Mouse (Mus musculus): ENCODE measurements around the gene C130074G19Rik. TPM values are rescaled to one million over a fixed set of nuclear protein-coding genes. Genes with fewer than 3 reads are reported as not detected.

C130074G19Rik gene
- polyA plus RNA-seq, 1 experiment: 7.4 TPM

- Histone ChIP-seq H3K4me3 (replicated peaks; ENCODE audit: insufficient read depth, low read depth, low read length) (no peak overlapping the region), H3K27me3 (ENCODE audit: control insufficient read depth, insufficient read depth, low read length) (no peaks in the 10 kb centered on the region), H3K27ac (ENCODE audit: insufficient read depth, low read length) (no peak overlapping the region), H3K4me1 (ENCODE audit: control insufficient read depth, insufficient read depth, low read length) (no peaks in the 10 kb centered on the region)
- no peak for DNase-seq
- 88% methylated on average over 18 of the region's 18 CpGs for WGBS
- TF ChIP-seq POLR2A (IDR thresholded peaks at IDR 0.05; ENCODE audit: borderline replicate concordance, insufficient read depth, low read length): no peak
- TF ChIP-seq CTCF (IDR thresholded peaks at IDR 0.05; ENCODE audit: borderline replicate concordance, insufficient read depth, low read depth, low read length): no peak
Measured at GRCm38 (mm10) chr1:184912336-184912735, 29.3 kb upstream of the C130074G19Rik start.

DNA sequence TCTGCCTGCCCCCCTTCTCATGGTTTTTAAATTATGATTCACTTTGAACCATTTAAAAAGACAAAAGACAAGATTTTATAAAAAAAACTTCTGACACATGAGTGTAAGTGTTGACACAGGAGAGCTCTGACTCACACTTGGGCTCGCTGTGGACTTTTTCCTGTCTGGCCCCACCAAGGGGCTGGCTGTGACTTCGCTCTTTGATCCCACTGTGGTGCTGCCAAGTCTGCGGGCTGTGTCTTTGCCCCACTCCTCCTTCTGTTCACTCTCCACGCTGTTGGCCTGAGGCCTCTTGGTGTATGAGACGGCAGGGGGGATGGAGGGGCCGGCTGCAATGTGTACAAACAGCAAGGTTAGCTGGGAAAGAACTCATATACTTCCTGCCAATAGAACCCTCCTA is 28.8 kb upstream of the C130074G19Rik start:
- TF ChIP-seq POLR2A (IDR thresholded peaks at IDR 0.05; ENCODE audit: borderline replicate concordance, insufficient read depth, low read length): no peak
- no peak for TF ChIP-seq CTCF (IDR thresholded peaks at IDR 0.05; ENCODE audit: borderline replicate concordance, insufficient read depth, low read depth, low read length)
- Histone ChIP-seq H3K4me1 (ENCODE audit: control insufficient read depth, insufficient read depth, low read length) (no peaks in the 10 kb centered on the region), H3K27ac (ENCODE audit: insufficient read depth, low read length) (no peak overlapping the region), H3K4me3 (replicated peaks; ENCODE audit: insufficient read depth, low read depth, low read length) (no peak overlapping the region), H3K27me3 (ENCODE audit: control insufficient read depth, insufficient read depth, low read length) (no peaks in the 10 kb centered on the region)
- no peak for DNase-seq
- WGBS: 62% methylated on average over 6 of the region's 6 CpGs

GRCm38 (mm10) chr1:184908558-184908957 is 25.5 kb upstream of the C130074G19Rik start:
- DNase-seq: no peak
- Histone ChIP-seq H3K27me3 (ENCODE audit: control insufficient read depth, insufficient read depth, low read length) (no peaks in the 10 kb centered on the region), H3K27ac (ENCODE audit: insufficient read depth, low read length) (no peak overlapping the region), H3K4me3 (replicated peaks; ENCODE audit: insufficient read depth, low read depth, low read length) (no peak overlapping the region), H3K4me1 (ENCODE audit: control insufficient read depth, insufficient read depth, low read length) (peaks cover 3% of the 10 kb centered on the region)
- TF ChIP-seq CTCF (IDR thresholded peaks at IDR 0.05; ENCODE audit: borderline replicate concordance, insufficient read depth, low read depth, low read length) (no peak), POLR2A (IDR thresholded peaks at IDR 0.05; ENCODE audit: borderline replicate concordance, insufficient read depth, low read length) (no peak)
- 84% methylated on average over 9 of the region's 9 CpGs for WGBS

DNA sequence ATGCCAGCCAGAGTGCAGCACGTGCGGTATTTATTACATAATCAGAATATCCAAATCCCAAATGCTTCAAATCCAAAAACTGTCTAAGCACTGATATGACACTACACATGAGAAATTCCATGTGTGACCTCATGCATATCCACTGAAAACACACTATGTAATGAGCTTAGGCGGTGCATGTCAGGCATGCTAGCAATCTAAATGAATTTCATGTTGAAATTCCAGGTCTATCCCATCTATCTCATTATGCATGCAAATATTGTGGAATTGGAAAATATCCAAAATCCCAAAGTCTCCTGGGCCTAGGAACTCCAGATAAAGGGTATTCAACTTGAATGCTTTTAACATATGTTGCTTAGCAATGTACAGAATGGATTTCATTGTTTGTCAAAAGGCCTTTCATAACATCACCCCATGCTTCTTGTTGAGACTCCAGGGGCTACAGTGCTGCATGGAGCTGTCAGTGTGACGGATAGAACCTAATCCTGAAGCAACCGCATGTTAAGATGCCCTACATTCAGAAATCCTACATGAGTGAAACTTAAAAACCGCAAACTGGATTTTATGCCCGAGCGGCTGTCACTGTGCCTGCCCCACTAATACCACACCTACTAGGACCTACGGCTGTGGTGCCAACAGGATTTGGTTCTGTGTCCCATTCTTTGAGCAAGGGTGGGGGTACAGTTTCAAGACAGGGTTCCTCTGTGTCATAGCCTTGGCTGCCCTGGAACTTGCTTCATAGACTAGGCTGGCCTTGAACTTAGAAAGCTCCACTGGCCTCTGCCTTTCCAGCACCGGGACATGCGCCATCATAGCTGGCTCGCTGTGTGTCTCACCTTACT is 23.1 kb upstream of the C130074G19Rik start:
- Histone ChIP-seq H3K27me3 (ENCODE audit: control insufficient read depth, insufficient read depth, low read length) (no peaks in the 10 kb centered on the region), H3K27ac (ENCODE audit: insufficient read depth, low read length) (no peak overlapping the region), H3K4me3 (replicated peaks; ENCODE audit: insufficient read depth, low read depth, low read length) (no peak overlapping the region), H3K4me1 (ENCODE audit: control insufficient read depth, insufficient read depth, low read length) (peaks cover 3% of the 10 kb centered on the region)
- 81% methylated on average over 12 of the region's 12 CpGs for WGBS
- DNase-seq: no peak
- TF ChIP-seq CTCF (IDR thresholded peaks at IDR 0.05; ENCODE audit: borderline replicate concordance, insufficient read depth, low read depth, low read length) (no peak), POLR2A (IDR thresholded peaks at IDR 0.05; ENCODE audit: borderline replicate concordance, insufficient read depth, low read length) (no peak)

- WGBS: 30% methylated on average over 19 of the region's 19 CpGs
- Histone ChIP-seq H3K4me1 (ENCODE audit: control insufficient read depth, insufficient read depth, low read length) (peaks cover 3% of the 10 kb centered on the region), H3K4me3 (replicated peaks; ENCODE audit: insufficient read depth, low read depth, low read length) (no peak overlapping the region), H3K27ac (ENCODE audit: insufficient read depth, low read length) (no peak overlapping the region), H3K27me3 (ENCODE audit: control insufficient read depth, insufficient read depth, low read length) (no peaks in the 10 kb centered on the region)
- DNase-seq: peak; percentile 40 to 64
- TF ChIP-seq POLR2A (IDR thresholded peaks at IDR 0.05; ENCODE audit: borderline replicate concordance, insufficient read depth, low read length): no peak
- TF ChIP-seq CTCF (IDR thresholded peaks at IDR 0.05; ENCODE audit: borderline replicate concordance, insufficient read depth, low read depth, low read length): no peak
Measured at GRCm38 (mm10) chr1:184905371-184905770, 22.4 kb upstream of the C130074G19Rik start.

DNA sequence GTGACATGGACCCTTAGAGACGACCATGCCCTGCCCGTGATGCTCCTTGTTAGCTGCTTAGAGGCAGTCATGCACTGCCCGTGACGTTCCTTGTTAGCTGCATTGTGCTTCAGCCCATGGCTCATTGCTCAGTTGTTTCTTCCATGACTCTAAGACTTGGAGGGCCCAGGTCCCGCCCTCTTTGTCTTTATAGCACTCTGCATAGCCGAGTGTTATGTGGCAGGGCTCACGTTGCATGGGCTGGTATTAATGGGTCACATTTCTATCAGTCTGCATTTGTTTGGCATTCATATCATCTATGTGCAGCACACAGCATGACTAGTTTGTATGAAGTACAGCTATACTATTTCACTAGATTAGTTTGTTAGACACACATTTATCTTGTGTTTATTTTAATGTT is 20.7 kb upstream of the C130074G19Rik start:
- TF ChIP-seq POLR2A (IDR thresholded peaks at IDR 0.05; ENCODE audit: borderline replicate concordance, insufficient read depth, low read length) (no peak), CTCF (IDR thresholded peaks at IDR 0.05; ENCODE audit: borderline replicate concordance, insufficient read depth, low read depth, low read length) (no peak)
- WGBS: 93% methylated on average over 7 of the region's 7 CpGs
- no peaks in the 10 kb centered on the region for H3K27me3 ChIP-seq (ENCODE audit: control insufficient read depth, insufficient read depth, low read length)
- DNase-seq: no peak
- H3K4me1 ChIP-seq (ENCODE audit: control insufficient read depth, insufficient read depth, low read length): peaks cover 3% of the 10 kb centered on the region
- H3K4me3 ChIP-seq (replicated peaks; ENCODE audit: insufficient read depth, low read depth, low read length): no peak overlapping the region
- no peak overlapping the region for H3K27ac ChIP-seq (ENCODE audit: insufficient read depth, low read length)

DNA sequence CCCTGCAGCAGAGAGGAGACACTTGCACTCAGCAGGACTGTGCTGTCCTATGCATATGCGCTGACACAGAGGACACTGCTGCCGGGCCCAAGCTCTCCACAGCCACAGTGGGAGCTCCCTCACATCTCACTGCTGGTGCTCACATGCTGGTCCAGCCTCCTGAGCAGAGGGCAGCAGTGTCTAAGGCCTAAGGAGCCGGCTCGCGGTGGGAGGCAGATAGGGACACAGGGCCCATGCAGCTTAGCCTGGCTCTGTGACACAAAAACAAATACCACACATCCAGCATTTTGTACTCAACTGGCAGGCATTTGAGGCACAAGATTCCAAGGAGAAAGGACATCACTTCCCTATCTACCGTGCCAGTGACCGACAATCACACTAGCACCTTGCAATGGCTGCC is 19.9 kb upstream of the C130074G19Rik start:
- no peak for TF ChIP-seq POLR2A (IDR thresholded peaks at IDR 0.05; ENCODE audit: borderline replicate concordance, insufficient read depth, low read length)
- no peak for TF ChIP-seq CTCF (IDR thresholded peaks at IDR 0.05; ENCODE audit: borderline replicate concordance, insufficient read depth, low read depth, low read length)
- DNase-seq: no peak
- WGBS: 89% methylated on average over 7 of the region's 7 CpGs
- Histone ChIP-seq H3K4me1 (ENCODE audit: control insufficient read depth, insufficient read depth, low read length) (peaks cover 3% of the 10 kb centered on the region), H3K27ac (ENCODE audit: insufficient read depth, low read length) (no peak overlapping the region), H3K4me3 (replicated peaks; ENCODE audit: insufficient read depth, low read depth, low read length) (no peak overlapping the region), H3K27me3 (ENCODE audit: control insufficient read depth, insufficient read depth, low read length) (no peaks in the 10 kb centered on the region)

DNA sequence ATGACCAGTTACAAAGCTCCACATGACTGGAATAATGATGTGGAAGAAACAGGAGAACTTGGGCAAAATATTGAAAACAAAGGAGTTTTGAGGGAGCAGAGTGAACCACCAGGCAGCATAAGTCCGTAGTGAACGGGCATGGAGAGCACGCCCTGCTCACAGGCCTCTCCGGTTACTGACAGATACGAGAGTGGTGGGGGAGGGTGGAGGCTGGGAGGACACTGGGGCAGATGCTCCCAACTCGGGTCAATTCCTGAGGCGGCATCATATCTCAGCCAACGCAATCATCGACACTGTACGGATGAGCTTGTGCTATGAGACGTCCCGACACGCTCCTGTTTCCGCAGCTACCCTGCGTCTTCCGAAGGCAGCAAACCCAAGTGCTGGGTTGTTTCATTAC is 14.3 kb upstream of the C130074G19Rik start:
- 87% methylated on average over 16 of the region's 16 CpGs for WGBS
- Histone ChIP-seq H3K27ac (ENCODE audit: insufficient read depth, low read length) (no peak overlapping the region), H3K4me1 (ENCODE audit: control insufficient read depth, insufficient read depth, low read length) (no peaks in the 10 kb centered on the region), H3K27me3 (ENCODE audit: control insufficient read depth, insufficient read depth, low read length) (no peaks in the 10 kb centered on the region; the same call in 1 of the 2 replicates), H3K4me3 (replicated peaks; ENCODE audit: insufficient read depth, low read depth, low read length) (no peak overlapping the region)
- no peak for DNase-seq
- TF ChIP-seq POLR2A (IDR thresholded peaks at IDR 0.05; ENCODE audit: borderline replicate concordance, insufficient read depth, low read length): no peak
- TF ChIP-seq CTCF (IDR thresholded peaks at IDR 0.05; ENCODE audit: borderline replicate concordance, insufficient read depth, low read depth, low read length): no peak

All from cerebellum, adult 2 months (tissue).